Mouse (Mus musculus) liver, postnatal 0 days (tissue): ENCODE measurements at regions not wholly inside any gene's neighbourhood (a gene's known extent, or its start where the extent isn't known, plus 50 kb on each side); places are given as distances from the start of the nearest gene placed in this dataset.

ENCODE experiments used
- ATAC-seq: fragments of 200-750 bp; cut with Nextera tagmentation; 2 replicates; pipeline ENCODE4 v1.8.0; 2017; ENCODE audit warnings: mild to moderate bottlenecking, moderate library complexity
- DNase-seq: peaks from one replicate; pipeline ENCODE4 v3.0.0-alpha.2; 2016
- H3K27ac ChIP-seq: fragments of 300-500 bp; sonication (generic); 2 replicates; pipeline ENCODE4 v1.5.1; 2014; ENCODE audit warnings: antibody characterized with exemption, moderate library complexity, mild to moderate bottlenecking, low read depth
- H3K27me3 ChIP-seq: fragments of 300-500 bp; sonication (generic); 2 replicates; pipeline ENCODE4 v1.6.1; 2014; ENCODE audit warnings: low read length, control low read depth, mixed read lengths; ENCODE audit not compliant: insufficient read depth
- H3K36me3 ChIP-seq: fragments of 300-500 bp; sonication (generic); replicated peaks from 2 replicates; pipeline ENCODE4 v1.6.1; 2014; ENCODE audit warnings: mild to moderate bottlenecking, control low read depth, low read length, moderate library complexity, mixed read lengths; ENCODE audit not compliant: insufficient read depth
- H3K4me1 ChIP-seq: fragments of 300-500 bp; sonication (generic); 2 replicates; pipeline ENCODE4 v1.6.1; 2014; ENCODE audit warnings: antibody characterized with exemption, mild to moderate bottlenecking, control low read depth; ENCODE audit not compliant: insufficient read depth
- H3K4me2 ChIP-seq: fragments of 300-500 bp; sonication (generic); 2 replicates; pipeline ENCODE4 v1.6.1; 2014; ENCODE audit warnings: low read depth, mild to moderate bottlenecking, low read length, moderate library complexity, mixed read lengths
- H3K4me3 ChIP-seq: fragments of 300-500 bp; sonication (generic); 2 replicates; pipeline ENCODE4 v1.5.1; 2014; ENCODE audit warnings: low read depth, low read length
- H3K9ac ChIP-seq: fragments of 300-500 bp; sonication (generic); replicated peaks from 2 replicates; pipeline ENCODE4 v1.6.1; 2014; ENCODE audit warnings: mild to moderate bottlenecking, moderate library complexity
- H3K9me3 ChIP-seq: fragments of 300-500 bp; sonication (generic); 2 replicates; pipeline ENCODE4 v1.6.1; 2016; ENCODE audit warnings: mild to moderate bottlenecking, control low read depth, low read length, mixed read lengths
- CTCF ChIP-seq: sonication (generic); IDR thresholded peaks from 2 replicates; pipeline ENCODE4 v1.5.1; 2016; ENCODE audit warnings: antibody characterized with exemption, low read depth
- EP300 ChIP-seq: IDR thresholded peaks from 2 replicates; pipeline ENCODE4 v1.6.1; 2016; ENCODE audit warnings: antibody characterized with exemption, low read depth, mild to moderate bottlenecking
- WGBS: fragments of 180-500 bp; shearing (Covaris S2); extraction: QIAGEN DNeasy Blood & Tissue Kit; methylation state at CpG from one replicate; pipeline ENCODE4 v1.1.7; 2014; ENCODE audit not compliant: insufficient replicate concordance; 5-methylcytosine and 5-hydroxymethylcytosine counted together

DNA sequence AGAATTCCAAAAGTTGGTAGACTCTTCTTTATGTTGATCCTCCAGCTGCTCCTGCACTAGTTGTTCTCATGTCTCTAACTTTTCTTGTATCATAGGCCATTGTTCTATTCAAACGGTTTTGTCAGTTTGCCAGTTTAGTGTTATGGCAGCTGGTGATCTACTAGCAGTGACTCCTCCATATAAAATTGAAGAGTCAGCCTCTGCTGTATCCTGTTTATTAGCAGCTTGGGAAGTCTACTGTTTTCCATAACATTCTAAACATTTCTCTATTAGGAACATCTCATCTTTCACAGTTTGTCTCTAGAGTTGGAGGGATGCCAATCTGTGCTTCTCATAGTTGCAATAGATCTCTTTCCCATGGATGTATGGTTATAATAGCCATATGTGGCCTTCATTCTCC is 58.6 kb downstream of the Drd1 start:
- ATAC-seq = no peak
- WGBS = 57% methylated on average over 1 of the region's 1 CpGs
- no peaks in the 10 kb centered on the region for H3K27me3 ChIP-seq
- H3K27ac ChIP-seq = no peak overlapping the region
- H3K4me1 ChIP-seq = no peaks in the 10 kb centered on the region
- no peak for DNase-seq
- H3K9ac ChIP-seq = no peak overlapping the region
- H3K36me3 ChIP-seq = no peaks in the 10 kb centered on the region
- no peak overlapping the region for H3K4me2 ChIP-seq
- H3K4me3 ChIP-seq = no peak overlapping the region
- H3K9me3 ChIP-seq = no peaks in the 10 kb centered on the region
- TF ChIP-seq CTCF = no peak
- no peak for TF ChIP-seq EP300

- no peaks in the 10 kb centered on the region for H3K27me3 ChIP-seq
- no peak overlapping the region for H3K4me3 ChIP-seq
- DNase-seq (no peak), ATAC-seq (no peak)
- TF ChIP-seq EP300 = no peak
- TF ChIP-seq CTCF = no peak
- H3K4me1 ChIP-seq = no peaks in the 10 kb centered on the region
- no peak overlapping the region for H3K27ac ChIP-seq
- 57% methylated on average over 7 of the region's 7 CpGs for WGBS
- H3K9ac ChIP-seq = no peak overlapping the region
- no peak overlapping the region for H3K4me2 ChIP-seq
- no peaks in the 10 kb centered on the region for H3K9me3 ChIP-seq
- no peaks in the 10 kb centered on the region for H3K36me3 ChIP-seq
Observed at GRCm38 (mm10) chr13:53992863-53993451, 62.5 kb downstream of the Drd1 start.

GRCm38 (mm10) chr13:53979226-53979625 is 76.3 kb downstream of the Drd1 start:
- H3K27ac ChIP-seq = no peak overlapping the region
- 15% methylated on average over 2 of the region's 2 CpGs for WGBS
- no peaks in the 10 kb centered on the region for H3K4me1 ChIP-seq
- TF ChIP-seq CTCF = no peak
- TF ChIP-seq EP300 = no peak
- ATAC-seq (no peak), DNase-seq (no peak)
- no peaks in the 10 kb centered on the region for H3K27me3 ChIP-seq
- H3K36me3 ChIP-seq = no peaks in the 10 kb centered on the region
- H3K4me3 ChIP-seq = no peak overlapping the region
- no peak overlapping the region for H3K4me2 ChIP-seq
- no peaks in the 10 kb centered on the region for H3K9me3 ChIP-seq
- no peak overlapping the region for H3K9ac ChIP-seq

GRCm38 (mm10) chr13:53969421-53969820 is 86.1 kb downstream of the Drd1 start:
- TF ChIP-seq EP300 (no peak), CTCF (no peak)
- no peaks in the 10 kb centered on the region for H3K36me3 ChIP-seq
- H3K4me1 ChIP-seq = no peaks in the 10 kb centered on the region
- H3K27me3 ChIP-seq = no peaks in the 10 kb centered on the region
- DNase-seq = no peak
- ATAC-seq = no peak
- H3K9me3 ChIP-seq = no peaks in the 10 kb centered on the region
- no peak overlapping the region for H3K4me3 ChIP-seq
- H3K9ac ChIP-seq = no peak overlapping the region
- no peak overlapping the region for H3K4me2 ChIP-seq
- WGBS = 64% methylated on average over 2 of the region's 2 CpGs
- H3K27ac ChIP-seq = no peak overlapping the region

GRCm38 (mm10) chr13:53956167-53956566 is 99.3 kb downstream of the Drd1 start:
- no peak overlapping the region for H3K9ac ChIP-seq
- H3K27ac ChIP-seq = no peak overlapping the region
- H3K4me3 ChIP-seq = no peak overlapping the region
- 84% methylated on average over 15 of the region's 15 CpGs for WGBS
- no peaks in the 10 kb centered on the region for H3K27me3 ChIP-seq
- no peaks in the 10 kb centered on the region for H3K36me3 ChIP-seq
- DNase-seq (no peak), ATAC-seq (no peak)
- no peak overlapping the region for H3K4me2 ChIP-seq
- TF ChIP-seq CTCF = no peak
- no peak for TF ChIP-seq EP300
- H3K4me1 ChIP-seq = no peaks in the 10 kb centered on the region
- H3K9me3 ChIP-seq = no peaks in the 10 kb centered on the region

DNA sequence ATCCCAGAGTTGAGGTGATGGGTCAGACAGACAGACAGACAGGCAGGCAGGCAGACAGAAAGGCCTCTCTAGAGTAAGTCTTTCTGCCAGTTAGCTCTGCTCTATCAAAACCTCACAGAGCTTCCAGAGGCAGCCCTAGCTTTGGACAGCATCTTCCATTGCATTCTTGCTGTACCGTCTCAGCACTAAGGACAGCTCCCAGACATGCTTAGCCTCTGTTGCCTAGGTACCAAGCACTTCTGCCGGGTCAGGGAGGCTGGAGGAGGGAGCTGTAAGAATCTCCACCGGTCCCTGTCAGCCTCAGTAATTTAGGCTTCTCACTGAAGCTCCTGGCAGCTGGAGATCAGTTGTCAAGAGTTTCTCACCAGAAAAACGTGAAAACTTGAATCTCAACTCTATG is 107.4 kb downstream of the Drd1 start:
- Histone ChIP-seq H3K4me1 (no peaks in the 10 kb centered on the region), H3K9me3 (no peaks in the 10 kb centered on the region), H3K27me3 (no peaks in the 10 kb centered on the region), H3K9ac (no peak overlapping the region), H3K4me2 (no peak overlapping the region), H3K4me3 (no peak overlapping the region), H3K27ac (no peak overlapping the region), H3K36me3 (no peaks in the 10 kb centered on the region)
- TF ChIP-seq CTCF (no peak), EP300 (no peak)
- ATAC-seq (no peak), DNase-seq (no peak)
- WGBS = 6% methylated on average over 4 of the region's 4 CpGs

DNA sequence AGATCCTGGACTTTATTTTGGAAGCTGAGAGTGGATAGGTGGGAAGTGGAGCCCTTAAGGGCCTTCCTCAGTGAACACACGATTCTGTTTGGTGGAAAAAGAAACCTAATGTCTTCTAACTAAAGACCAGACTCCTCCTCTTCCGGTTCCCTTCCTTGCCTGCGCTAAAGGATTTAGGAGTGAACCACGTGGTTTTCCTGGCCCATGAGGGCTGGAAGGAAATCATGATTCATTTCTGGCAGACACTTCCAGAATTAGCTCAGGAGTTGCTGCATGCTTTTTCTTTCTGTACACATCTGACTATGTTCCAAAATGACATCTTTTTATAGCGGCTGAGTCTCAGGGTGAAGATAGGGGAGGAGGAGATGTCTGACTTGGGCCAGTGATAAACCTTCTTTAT is 109.8 kb downstream of the Drd1 start:
- no peaks in the 10 kb centered on the region for H3K9me3 ChIP-seq
- H3K4me3 ChIP-seq = no peak overlapping the region
- no peaks in the 10 kb centered on the region for H3K27me3 ChIP-seq
- H3K36me3 ChIP-seq = no peaks in the 10 kb centered on the region
- WGBS = 47% methylated on average over 5 of the region's 5 CpGs
- H3K4me1 ChIP-seq = no peaks in the 10 kb centered on the region
- H3K9ac ChIP-seq = no peak overlapping the region
- no peak for ATAC-seq
- no peak for DNase-seq
- H3K27ac ChIP-seq = no peak overlapping the region
- H3K4me2 ChIP-seq = no peak overlapping the region
- TF ChIP-seq CTCF (no peak), EP300 (no peak)
